Mouse (Mus musculus) liver, postnatal 0 days (tissue): ENCODE results near the gene Lypd6b. TPM values are rescaled to one million over a fixed set of nuclear protein-coding genes. Genes with fewer than 3 reads are reported as not detected.

Source experiments
- ATAC-seq: fragments of 200-750 bp; cut with Nextera tagmentation; 2 replicates; pipeline ENCODE4 v1.8.0; 2017; ENCODE audit warnings: mild to moderate bottlenecking, moderate library complexity
- DNase-seq: peaks from one replicate; pipeline ENCODE4 v3.0.0-alpha.2; 2016
- H3K27ac ChIP-seq: fragments of 300-500 bp; sonication (generic); 2 replicates; pipeline ENCODE4 v1.5.1; 2014; ENCODE audit warnings: antibody characterized with exemption, moderate library complexity, mild to moderate bottlenecking, low read depth
- H3K27me3 ChIP-seq: fragments of 300-500 bp; sonication (generic); 2 replicates; pipeline ENCODE4 v1.6.1; 2014; ENCODE audit warnings: low read length, control low read depth, mixed read lengths; ENCODE audit not compliant: insufficient read depth
- H3K36me3 ChIP-seq: fragments of 300-500 bp; sonication (generic); replicated peaks from 2 replicates; pipeline ENCODE4 v1.6.1; 2014; ENCODE audit warnings: mild to moderate bottlenecking, control low read depth, low read length, moderate library complexity, mixed read lengths; ENCODE audit not compliant: insufficient read depth
- H3K4me1 ChIP-seq: fragments of 300-500 bp; sonication (generic); 2 replicates; pipeline ENCODE4 v1.6.1; 2014; ENCODE audit warnings: antibody characterized with exemption, mild to moderate bottlenecking, control low read depth; ENCODE audit not compliant: insufficient read depth
- H3K4me2 ChIP-seq: fragments of 300-500 bp; sonication (generic); 2 replicates; pipeline ENCODE4 v1.6.1; 2014; ENCODE audit warnings: low read depth, mild to moderate bottlenecking, low read length, moderate library complexity, mixed read lengths
- H3K4me3 ChIP-seq: fragments of 300-500 bp; sonication (generic); 2 replicates; pipeline ENCODE4 v1.5.1; 2014; ENCODE audit warnings: low read depth, low read length
- H3K9ac ChIP-seq: fragments of 300-500 bp; sonication (generic); replicated peaks from 2 replicates; pipeline ENCODE4 v1.6.1; 2014; ENCODE audit warnings: mild to moderate bottlenecking, moderate library complexity
- H3K9me3 ChIP-seq: fragments of 300-500 bp; sonication (generic); 2 replicates; pipeline ENCODE4 v1.6.1; 2016; ENCODE audit warnings: mild to moderate bottlenecking, control low read depth, low read length, mixed read lengths
- CTCF ChIP-seq: sonication (generic); IDR thresholded peaks from 2 replicates; pipeline ENCODE4 v1.5.1; 2016; ENCODE audit warnings: antibody characterized with exemption, low read depth
- EP300 ChIP-seq: IDR thresholded peaks from 2 replicates; pipeline ENCODE4 v1.6.1; 2016; ENCODE audit warnings: antibody characterized with exemption, low read depth, mild to moderate bottlenecking
- WGBS: fragments of 180-500 bp; shearing (Covaris S2); extraction: QIAGEN DNeasy Blood & Tissue Kit; methylation state at CpG from one replicate; pipeline ENCODE4 v1.1.7; 2014; ENCODE audit not compliant: insufficient replicate concordance; 5-methylcytosine and 5-hydroxymethylcytosine counted together
- polyA plus RNA-seq: library from polyadenylated mRNA; unstranded; fragments of >200 nt; fragmentation: Nextera tagmentation; extraction: Ambion mirVana; gene quantifications from 2 replicates; pipeline ENCODE4 v1.2.1, GENCODE M21; 2015

The Lypd6b gene
- polyA plus RNA-seq, 1 experiment from 2014 or later, result not detected

DNA sequence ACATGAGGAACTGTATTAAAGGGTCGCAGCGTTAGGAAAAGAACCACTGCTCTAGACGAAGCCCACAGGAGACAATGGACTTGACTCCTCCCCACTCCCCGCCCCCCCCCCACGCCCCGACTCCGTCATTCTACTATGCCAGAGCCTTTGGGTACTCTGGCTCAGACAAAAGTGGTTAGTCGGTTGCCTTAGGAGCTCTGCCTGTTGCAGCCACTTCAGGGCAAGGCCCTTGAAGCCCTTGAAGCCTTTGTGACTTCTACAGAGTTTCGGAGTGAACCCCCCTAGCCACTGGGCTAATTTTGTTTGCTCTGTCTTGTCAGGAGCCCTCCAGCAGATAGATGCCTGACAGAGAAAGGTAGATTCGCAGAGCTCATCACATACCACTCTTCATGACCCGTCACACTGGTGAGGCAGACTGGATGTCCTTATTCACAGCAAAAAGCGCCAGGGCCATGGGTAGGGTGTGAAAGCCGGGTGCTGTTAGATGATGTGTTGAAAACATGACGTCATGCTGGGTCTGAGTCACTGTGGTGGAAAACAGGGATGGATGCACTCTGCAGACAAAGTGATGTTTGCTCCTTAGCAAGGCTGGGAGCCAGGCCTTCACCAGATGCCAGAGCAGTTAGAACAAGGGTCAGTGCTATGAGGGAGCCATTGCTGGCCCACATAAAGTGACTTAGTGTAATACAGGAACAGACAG, 10.1 kb downstream of the Lypd6b start:
- TF ChIP-seq CTCF (no peak), EP300 (no peak)
- 58% methylated on average over 14 of the region's 14 CpGs for WGBS
- no peaks in the 10 kb centered on the region for H3K27me3 ChIP-seq
- H3K9me3 ChIP-seq, result no peaks in the 10 kb centered on the region
- ATAC-seq (no peak), DNase-seq (no peak)
- H3K4me3 ChIP-seq, result no peak overlapping the region
- no peak overlapping the region for H3K9ac ChIP-seq
- H3K4me1 ChIP-seq, result no peaks in the 10 kb centered on the region
- no peak overlapping the region for H3K27ac ChIP-seq
- no peak overlapping the region for H3K4me2 ChIP-seq
- H3K36me3 ChIP-seq, result no peaks in the 10 kb centered on the region

DNA sequence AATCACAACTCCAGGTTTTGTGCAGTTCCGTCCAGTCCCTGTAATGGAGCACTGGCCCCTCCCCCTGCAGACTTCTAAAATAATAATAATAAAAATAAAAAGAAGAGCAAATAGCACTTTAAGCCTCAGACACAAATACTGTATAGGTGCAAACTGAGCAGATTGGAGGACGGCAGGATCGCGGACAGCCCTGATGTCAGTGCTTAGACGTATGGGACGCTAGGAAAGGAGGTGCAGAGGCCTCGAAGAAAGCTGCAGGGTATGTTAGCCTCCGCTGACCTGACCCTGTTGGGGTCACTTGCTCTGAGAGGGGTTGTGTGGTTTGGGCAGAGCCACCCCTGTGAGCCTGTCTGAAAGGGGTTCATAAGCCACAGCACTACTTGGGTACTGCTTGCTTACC, 17.0 kb downstream of the Lypd6b start:
- WGBS, result 74% methylated on average over 8 of the region's 8 CpGs
- no peak for DNase-seq
- H3K4me1 ChIP-seq, result no peaks in the 10 kb centered on the region
- H3K9ac ChIP-seq, result no peak overlapping the region
- no peak overlapping the region for H3K27ac ChIP-seq
- no peaks in the 10 kb centered on the region for H3K9me3 ChIP-seq
- TF ChIP-seq EP300 (no peak), CTCF (no peak)
- H3K27me3 ChIP-seq, result no peaks in the 10 kb centered on the region
- no peak for ATAC-seq
- H3K36me3 ChIP-seq, result no peaks in the 10 kb centered on the region
- H3K4me3 ChIP-seq, result no peak overlapping the region
- H3K4me2 ChIP-seq, result no peak overlapping the region

DNA sequence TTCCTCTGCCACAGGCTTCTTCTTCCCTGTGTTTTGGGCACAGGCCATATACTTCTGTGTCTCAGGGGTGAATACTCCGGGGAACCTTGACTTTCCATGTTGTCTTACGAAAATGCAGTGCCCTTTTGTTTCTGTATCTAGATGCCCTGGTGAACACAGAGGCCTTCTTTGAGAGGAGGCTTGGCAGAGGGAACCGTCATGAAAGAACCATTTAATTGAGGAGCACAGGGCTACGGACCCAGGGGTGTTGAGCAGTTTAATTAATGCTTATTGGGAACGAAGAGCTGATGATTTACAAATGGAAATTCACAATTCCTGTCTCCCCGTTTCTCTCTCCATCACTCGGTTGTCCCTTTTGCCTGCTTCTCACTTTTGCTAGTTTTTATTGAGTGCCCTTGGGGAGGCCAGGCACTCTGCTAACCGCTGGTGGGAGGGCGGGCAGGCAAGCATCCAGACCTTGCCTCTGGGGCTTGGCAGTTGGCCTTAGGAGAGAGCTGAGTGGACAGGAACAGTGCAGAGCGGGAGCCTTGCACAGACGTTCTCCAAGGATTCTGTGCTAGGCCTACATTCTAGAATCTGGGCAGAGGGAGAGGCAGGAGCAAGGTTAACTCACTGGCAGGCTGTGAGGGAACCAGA, 18.4 kb downstream of the Lypd6b start:
- DNase-seq (no peak), ATAC-seq (no peak)
- no peak overlapping the region for H3K27ac ChIP-seq
- H3K4me2 ChIP-seq, result no peak overlapping the region
- no peak for TF ChIP-seq EP300
- no peaks in the 10 kb centered on the region for H3K36me3 ChIP-seq
- no peaks in the 10 kb centered on the region for H3K27me3 ChIP-seq
- H3K9me3 ChIP-seq, result no peaks in the 10 kb centered on the region
- H3K4me3 ChIP-seq, result no peak overlapping the region
- no peaks in the 10 kb centered on the region for H3K4me1 ChIP-seq
- WGBS, result 74% methylated on average over 11 of the region's 11 CpGs
- H3K9ac ChIP-seq, result no peak overlapping the region

DNA sequence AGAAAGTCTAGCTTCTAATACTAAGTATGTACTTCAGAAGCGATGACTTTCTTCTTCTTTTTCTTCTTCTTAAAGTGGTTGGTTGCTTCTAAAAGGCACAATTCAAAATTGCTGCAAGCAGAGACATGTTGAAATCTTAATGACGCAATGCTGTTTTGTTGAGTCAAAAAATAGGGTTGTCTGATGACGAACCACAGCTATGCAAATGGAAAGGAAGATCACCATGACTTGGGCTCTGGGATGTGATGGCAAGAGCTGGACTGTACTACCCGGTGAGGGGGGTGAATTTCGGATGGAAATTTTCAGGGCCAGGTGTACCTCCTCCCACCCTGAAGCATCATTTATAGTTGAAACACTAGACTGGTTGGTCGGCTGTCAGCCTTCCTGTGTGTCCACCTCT, 22.0 kb downstream of the Lypd6b start:
- Histone ChIP-seq H3K4me1 (peaks cover 14% of the 10 kb centered on the region), H3K9me3 (no peaks in the 10 kb centered on the region), H3K27me3 (no peaks in the 10 kb centered on the region), H3K4me2 (no peak overlapping the region), H3K9ac (no peak overlapping the region), H3K27ac (no peak overlapping the region), H3K36me3 (no peaks in the 10 kb centered on the region), H3K4me3 (no peak overlapping the region)
- DNase-seq (no peak), ATAC-seq (no peak)
- WGBS, result 56% methylated on average over 6 of the region's 6 CpGs
- TF ChIP-seq CTCF, result no peak

DNA sequence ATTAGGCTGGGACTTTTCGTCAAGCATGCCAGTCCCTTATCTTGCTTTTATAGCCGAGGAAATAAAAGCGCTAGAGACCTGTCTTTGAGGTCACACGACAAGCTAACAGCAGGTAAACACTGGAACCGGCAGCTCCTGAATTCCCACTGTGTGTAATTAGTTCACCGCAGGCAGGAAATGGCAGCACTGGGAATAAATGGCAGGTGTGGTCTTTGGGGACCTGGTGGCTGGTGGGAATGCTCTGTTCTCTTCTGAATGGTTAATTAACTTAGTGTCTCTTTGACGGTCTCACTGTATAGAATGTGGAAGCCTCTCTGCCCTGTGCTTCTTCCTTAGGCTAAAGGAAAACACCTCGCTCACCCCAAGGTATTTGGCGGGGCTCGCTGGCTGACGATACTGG, 23.9 kb downstream of the Lypd6b start:
- no peak for ATAC-seq
- no peak overlapping the region for H3K27ac ChIP-seq
- no peak for DNase-seq
- peaks cover 14% of the 10 kb centered on the region for H3K4me1 ChIP-seq
- no peaks in the 10 kb centered on the region for H3K36me3 ChIP-seq
- peak overlapping the region; percentile 23; the same call in 1 of the 2 replicates for H3K4me2 ChIP-seq
- no peaks in the 10 kb centered on the region for H3K9me3 ChIP-seq
- no peak overlapping the region for H3K9ac ChIP-seq
- WGBS, result 42% methylated on average over 11 of the region's 11 CpGs
- no peaks in the 10 kb centered on the region for H3K27me3 ChIP-seq
- TF ChIP-seq EP300 (no peak), CTCF (no peak)
- no peak overlapping the region for H3K4me3 ChIP-seq

DNA sequence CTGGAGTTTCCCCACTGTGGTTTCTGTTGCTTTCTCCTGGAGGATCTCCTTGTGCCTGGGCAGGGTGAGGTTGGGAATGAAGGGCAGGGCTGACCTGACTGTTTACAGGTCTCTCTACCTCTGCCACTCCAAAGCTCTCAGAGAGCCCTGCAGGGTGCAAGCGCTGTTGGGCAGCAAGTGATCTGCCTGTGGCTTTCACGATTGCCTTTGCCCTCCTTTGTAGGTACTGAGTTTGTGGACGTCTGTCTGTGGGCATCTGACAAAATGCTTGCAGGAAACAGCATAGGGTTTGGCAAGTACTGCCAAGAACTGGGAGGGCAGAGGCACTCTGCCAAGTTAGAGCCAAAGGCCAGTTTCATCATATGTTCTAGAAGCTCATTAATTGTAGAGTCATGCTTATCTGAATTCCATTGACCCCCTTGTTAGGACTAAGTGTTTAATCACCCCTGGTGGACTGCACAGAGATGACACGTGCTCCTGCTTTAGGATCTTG, 24.4 kb downstream of the Lypd6b start:
- no peaks in the 10 kb centered on the region for H3K9me3 ChIP-seq
- no peak overlapping the region for H3K27ac ChIP-seq
- H3K36me3 ChIP-seq, result no peaks in the 10 kb centered on the region
- H3K4me3 ChIP-seq, result no peak overlapping the region
- DNase-seq (peak; percentile 58), ATAC-seq (peak; percentile 55; the same call in 1 of the 2 replicates)
- H3K27me3 ChIP-seq, result no peaks in the 10 kb centered on the region
- H3K4me1 ChIP-seq, result peaks cover 14% of the 10 kb centered on the region
- no peak overlapping the region for H3K9ac ChIP-seq
- TF ChIP-seq EP300 (no peak), CTCF (no peak)
- WGBS, result 22% methylated on average over 4 of the region's 4 CpGs
- H3K4me2 ChIP-seq, result peak overlapping the region; percentile 23
